Mouse (Mus musculus): Measurements from ENCODE around the gene Prkar1a. TPM values are rescaled to one million over a fixed set of nuclear protein-coding genes. Genes with fewer than 3 reads are reported as not detected.

The Prkar1a gene
- total and polyA plus RNA-seq, 3 experiments: 169 to 378 (median 363) TPM

DNA sequence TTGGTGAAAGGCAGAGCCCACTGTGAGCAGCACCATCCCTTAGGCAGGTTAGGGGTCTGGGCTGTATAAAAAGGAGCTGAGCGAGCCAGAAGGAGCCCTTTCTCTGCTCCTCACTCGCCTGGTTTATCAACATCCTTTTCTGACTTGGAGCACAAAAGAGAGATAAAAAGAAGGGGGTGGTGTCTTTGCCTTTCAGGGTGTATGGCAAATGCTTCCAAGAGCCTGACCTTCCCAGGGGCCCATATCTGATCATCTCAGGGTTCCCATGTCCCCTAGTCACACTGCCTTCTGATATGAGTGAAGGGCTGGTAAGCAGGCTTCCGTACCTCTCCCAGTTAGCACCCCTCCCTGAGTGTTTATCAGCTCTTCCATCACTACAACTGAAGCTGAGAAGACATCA is 21.1 kb upstream of the Prkar1a start:
- no peaks in the 10 kb centered on the region for H3K27me3 ChIP-seq (ENCODE audit: control insufficient read depth, insufficient read depth, low read length)
- no peaks in the 10 kb centered on the region for H3K36me3 ChIP-seq (ENCODE audit: control insufficient read depth, insufficient read depth, low read length)
- peak overlapping the region; percentile 77 for H3K27ac ChIP-seq
- 93% methylated on average over 3 of the region's 3 CpGs for WGBS
- H3K4me1 ChIP-seq (ENCODE audit: control insufficient read depth, insufficient read depth, low read length): peaks cover 3% of the 10 kb centered on the region; the same call in 1 of the 2 replicates
- H3K9ac ChIP-seq (ENCODE audit: low read depth, low read length): no peak overlapping the region
- intact Hi-C loops (cut with DNase I): no loop called here
- no peak overlapping the region for H3K4me3 ChIP-seq
- DNase-seq: no peak
- H3K79me2 ChIP-seq (replicated peaks; ENCODE audit: control insufficient read depth, insufficient read depth, low read length): no peaks in the 10 kb centered on the region
- no peak for TF ChIP-seq POLR2A (IDR thresholded peaks at IDR 0.05; ENCODE audit: insufficient read depth, low read depth, low read length)
- TF ChIP-seq CTCF (IDR thresholded peaks at IDR 0.05): no peak
- no peak for TF ChIP-seq EP300 (IDR thresholded peaks at IDR 0.05; ENCODE audit: insufficient read depth, low read depth, low read length)

DNA sequence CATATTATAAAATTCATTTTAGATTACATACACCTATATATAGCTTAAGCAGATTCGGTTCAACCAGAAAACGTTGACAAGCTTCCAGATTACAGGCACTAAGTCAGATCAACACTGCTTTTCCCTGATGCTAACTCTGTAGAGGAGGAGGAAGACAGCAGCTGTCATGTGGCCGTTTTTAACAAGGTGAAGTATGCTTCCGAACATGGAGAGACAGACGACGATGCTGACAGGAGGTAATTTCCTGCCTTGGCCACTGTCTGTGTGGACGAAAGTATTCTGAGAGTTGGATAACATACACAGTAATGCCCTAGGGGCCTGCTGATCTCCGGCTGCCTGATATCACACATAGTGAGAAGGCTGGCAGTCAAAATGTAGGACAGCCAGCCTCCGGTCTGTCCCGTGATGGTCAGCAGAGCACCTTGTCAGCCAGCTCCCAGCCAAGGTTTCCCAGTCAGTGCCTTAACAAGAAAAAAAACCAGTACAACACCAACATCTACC is 20.1 kb upstream of the Prkar1a start:
- DNase-seq: peak; percentile 54 to 77
- Histone ChIP-seq H3K36me3 (ENCODE audit: control insufficient read depth, insufficient read depth, low read length) (no peaks in the 10 kb centered on the region), H3K9ac (ENCODE audit: low read depth, low read length) (no peak overlapping the region), H3K27ac (peak overlapping the region; percentile 77), H3K4me3 (no peak overlapping the region), H3K27me3 (ENCODE audit: control insufficient read depth, insufficient read depth, low read length) (no peaks in the 10 kb centered on the region), H3K4me1 (ENCODE audit: control insufficient read depth, insufficient read depth, low read length) (peaks cover under 1% of the 10 kb centered on the region; the same call in 1 of the 2 replicates), H3K79me2 (replicated peaks; ENCODE audit: control insufficient read depth, insufficient read depth, low read length) (no peaks in the 10 kb centered on the region)
- TF ChIP-seq EP300 (IDR thresholded peaks at IDR 0.05; ENCODE audit: insufficient read depth, low read depth, low read length) (peak; percentile 96), CTCF (IDR thresholded peaks at IDR 0.05) (no peak), POLR2A (IDR thresholded peaks at IDR 0.05; ENCODE audit: insufficient read depth, low read depth, low read length) (no peak)
- WGBS: 9% methylated on average over 10 of the region's 10 CpGs
- intact Hi-C loops (cut with DNase I): no loop called here

DNA sequence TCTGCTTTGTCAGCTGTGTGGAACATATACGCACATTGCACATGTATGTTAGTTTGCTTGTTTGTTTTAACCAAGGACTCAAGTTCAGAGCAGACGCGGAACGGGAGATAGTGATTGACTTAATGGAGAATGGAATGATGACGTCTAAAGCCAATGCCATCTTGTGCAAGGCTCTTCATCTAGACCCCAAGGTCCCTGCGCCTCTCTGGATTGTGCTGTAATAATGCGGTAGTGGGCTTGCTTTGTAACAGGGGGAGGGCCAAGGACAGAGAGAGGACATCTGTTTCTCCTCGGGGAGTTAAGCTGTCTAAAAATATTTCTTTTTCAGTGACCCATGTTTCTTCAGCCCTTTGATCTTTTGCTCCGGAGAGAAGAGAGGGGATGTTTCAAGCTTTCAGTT is 14.3 kb upstream of the Prkar1a start:
- TF ChIP-seq CTCF (IDR thresholded peaks at IDR 0.05) (no peak), EP300 (IDR thresholded peaks at IDR 0.05; ENCODE audit: insufficient read depth, low read depth, low read length) (no peak), POLR2A (IDR thresholded peaks at IDR 0.05; ENCODE audit: insufficient read depth, low read depth, low read length) (no peak)
- H3K4me1 ChIP-seq (ENCODE audit: control insufficient read depth, insufficient read depth, low read length): no peaks in the 10 kb centered on the region
- H3K9ac ChIP-seq (ENCODE audit: low read depth, low read length): no peak overlapping the region
- DNase-seq: no peak
- H3K27me3 ChIP-seq (ENCODE audit: control insufficient read depth, insufficient read depth, low read length): no peaks in the 10 kb centered on the region
- H3K4me3 ChIP-seq: no peak overlapping the region
- 78% methylated on average over 9 of the region's 9 CpGs for WGBS
- intact Hi-C loops (cut with DNase I): no loop called here
- no peaks in the 10 kb centered on the region for H3K36me3 ChIP-seq (ENCODE audit: control insufficient read depth, insufficient read depth, low read length)
- no peak overlapping the region for H3K27ac ChIP-seq
- H3K79me2 ChIP-seq (replicated peaks; ENCODE audit: control insufficient read depth, insufficient read depth, low read length): no peaks in the 10 kb centered on the region

DNA sequence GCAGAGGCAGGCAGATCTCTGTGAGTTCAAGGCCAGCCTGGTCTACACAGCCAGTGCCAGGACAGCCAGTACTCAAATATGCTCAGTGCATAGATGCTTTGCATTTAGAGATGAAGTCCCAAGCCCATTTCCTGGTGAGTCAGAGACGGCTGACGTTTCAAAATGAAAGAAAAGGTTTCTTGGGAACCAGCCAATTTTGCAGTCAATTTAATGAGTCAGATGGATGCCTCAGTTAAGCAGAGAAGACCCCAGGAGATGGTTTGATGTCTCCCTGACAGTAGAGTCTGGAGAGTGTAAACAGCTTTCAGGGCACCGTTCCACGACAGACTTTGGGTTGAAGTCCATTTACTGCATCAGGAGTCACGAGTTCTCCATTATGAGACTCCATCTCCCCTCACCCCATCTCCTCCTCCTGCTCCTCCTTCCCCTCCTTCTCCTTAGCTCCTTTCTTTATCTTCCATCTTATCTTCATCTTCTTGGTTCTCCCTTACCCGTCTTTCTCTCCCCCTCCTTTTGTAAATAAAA is 13.3 kb upstream of the Prkar1a start:
- Histone ChIP-seq H3K4me3 (no peak overlapping the region), H3K9ac (ENCODE audit: low read depth, low read length) (no peak overlapping the region), H3K27ac (no peak overlapping the region), H3K79me2 (replicated peaks; ENCODE audit: control insufficient read depth, insufficient read depth, low read length) (no peaks in the 10 kb centered on the region), H3K36me3 (ENCODE audit: control insufficient read depth, insufficient read depth, low read length) (no peaks in the 10 kb centered on the region), H3K27me3 (ENCODE audit: control insufficient read depth, insufficient read depth, low read length) (no peaks in the 10 kb centered on the region), H3K4me1 (ENCODE audit: control insufficient read depth, insufficient read depth, low read length) (no peaks in the 10 kb centered on the region; the same call in 1 of the 2 replicates)
- DNase-seq: no peak
- TF ChIP-seq CTCF (IDR thresholded peaks at IDR 0.05): no peak
- no peak for TF ChIP-seq EP300 (IDR thresholded peaks at IDR 0.05; ENCODE audit: insufficient read depth, low read depth, low read length)
- TF ChIP-seq POLR2A (IDR thresholded peaks at IDR 0.05; ENCODE audit: insufficient read depth, low read depth, low read length): no peak
- 63% methylated on average over 6 of the region's 6 CpGs for WGBS
- intact Hi-C loops (cut with DNase I): no loop called here

DNA sequence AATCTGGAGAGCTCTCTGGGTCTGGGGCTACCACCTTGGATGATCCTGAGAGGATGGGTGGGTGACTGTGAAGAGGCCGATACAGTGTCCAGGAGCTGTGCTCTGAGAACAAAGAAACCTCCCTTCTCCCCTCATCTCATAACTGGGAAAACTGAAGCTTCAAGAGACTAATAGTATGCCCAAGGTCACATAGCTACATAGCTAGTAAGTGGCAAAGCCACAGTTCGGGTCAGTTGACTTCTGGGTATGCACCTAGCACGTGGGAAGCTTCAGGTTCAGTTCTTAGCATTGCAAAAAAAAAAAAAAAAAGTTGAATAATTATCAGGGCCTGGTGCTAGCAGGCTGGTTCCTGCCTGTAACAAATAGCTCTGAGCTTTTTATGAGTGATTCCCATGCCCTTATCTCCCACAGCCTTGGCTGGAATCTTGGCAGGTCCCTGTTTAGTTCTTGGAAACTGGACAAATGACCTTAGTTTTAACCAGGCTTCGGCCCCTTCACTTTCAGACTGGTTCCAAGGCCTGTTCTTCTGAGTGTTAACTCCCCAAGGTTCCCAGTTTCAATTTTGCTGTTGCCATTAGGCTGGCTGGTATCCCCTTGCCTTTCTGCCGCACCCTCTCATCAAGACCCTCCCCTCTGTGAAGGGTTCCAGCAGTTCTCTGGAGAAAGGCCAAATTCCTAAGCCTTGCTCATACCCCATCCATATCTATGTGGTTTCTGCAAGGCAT is 7.5 kb upstream of the Prkar1a start:
- peak; percentile 48 to 77 for DNase-seq
- intact Hi-C loops (cut with DNase I): no loop called here
- WGBS: 34% methylated on average over 5 of the region's 5 CpGs
- H3K27ac ChIP-seq: peak overlapping the region; percentile 86
- no peak overlapping the region for H3K4me3 ChIP-seq
- H3K4me1 ChIP-seq (ENCODE audit: control insufficient read depth, insufficient read depth, low read length): peaks cover 11% of the 10 kb centered on the region
- no peak for TF ChIP-seq POLR2A (IDR thresholded peaks at IDR 0.05; ENCODE audit: insufficient read depth, low read depth, low read length)
- no peak overlapping the region for H3K9ac ChIP-seq (ENCODE audit: low read depth, low read length)
- peaks cover 6% of the 10 kb centered on the region; the same call in 1 of the 2 replicates for H3K36me3 ChIP-seq (ENCODE audit: control insufficient read depth, insufficient read depth, low read length)
- no peaks in the 10 kb centered on the region for H3K79me2 ChIP-seq (replicated peaks; ENCODE audit: control insufficient read depth, insufficient read depth, low read length)
- H3K27me3 ChIP-seq (ENCODE audit: control insufficient read depth, insufficient read depth, low read length): no peaks in the 10 kb centered on the region

DNA sequence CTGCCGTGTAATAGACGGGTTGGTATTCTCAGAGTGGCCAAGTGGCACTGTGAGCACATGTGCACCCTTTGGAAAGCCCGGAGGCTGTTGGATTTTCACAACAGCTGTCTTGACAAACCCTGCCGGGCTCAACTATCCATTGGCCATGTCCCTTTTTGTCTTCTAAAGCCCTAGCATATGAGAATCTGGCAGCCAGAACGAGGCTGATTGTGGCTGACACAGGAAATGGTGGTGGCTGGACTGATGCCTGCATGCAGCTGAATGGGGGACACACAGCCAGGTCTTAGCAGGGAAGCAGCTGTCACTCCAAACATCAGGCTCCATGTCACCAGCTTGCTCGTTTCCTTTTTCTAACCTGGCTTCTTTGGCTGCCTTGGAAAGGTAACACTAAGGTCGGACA is 695 bp upstream of the Prkar1a start:
- WGBS: 10% methylated on average over 7 of the region's 7 CpGs
- Histone ChIP-seq H3K4me1 (ENCODE audit: control insufficient read depth, insufficient read depth, low read length) (peaks cover 16% of the 10 kb centered on the region), H3K79me2 (replicated peaks; ENCODE audit: control insufficient read depth, insufficient read depth, low read length) (peaks cover 3% of the 10 kb centered on the region), H3K27me3 (ENCODE audit: control insufficient read depth, insufficient read depth, low read length) (no peaks in the 10 kb centered on the region), H3K36me3 (ENCODE audit: control insufficient read depth, insufficient read depth, low read length) (peaks cover 6% of the 10 kb centered on the region), H3K27ac (peak overlapping the region; percentile 99), H3K9ac (ENCODE audit: low read depth, low read length) (no peak overlapping the region), H3K4me3 (no peak overlapping the region)
- intact Hi-C loops (cut with DNase I): no loop called here
- TF ChIP-seq EP300 (IDR thresholded peaks at IDR 0.05; ENCODE audit: insufficient read depth, low read depth, low read length) (0 out of 2 replicates have a peak, but pooled peaks have one; percentile 11), POLR2A (IDR thresholded peaks at IDR 0.05; ENCODE audit: insufficient read depth, low read depth, low read length) (no peak)
- peak; percentile 70 to 71 for DNase-seq
